Mouse (Mus musculus) spleen, adult 2 months (tissue): ENCODE measurements at regions not wholly inside any gene's neighbourhood (a gene's known extent, or its start where the extent isn't known, plus 50 kb on each side); places are given as distances from the start of the nearest gene placed in this dataset.

ENCODE experiments used
- CTCF ChIP-seq: fragments of 200-500 bp; IDR thresholded peaks from 2 replicates; pipeline ENCODE4 v1.5.1; 2011; ENCODE audit warnings: mild to moderate bottlenecking, inconsistent platforms; ENCODE audit not compliant: insufficient read depth, insufficient read length, insufficient replicate concordance; ENCODE audit errors: extremely low read depth
- POLR2A ChIP-seq: fragments of 200-500 bp; IDR thresholded peaks from 2 replicates; pipeline ENCODE4 v1.6.1; 2011; ENCODE audit warnings: low read depth, low read length, inconsistent platforms

- no peak for TF ChIP-seq CTCF
- no peak for TF ChIP-seq POLR2A
Observed at GRCm38 (mm10) chr6:140280817-140281475, 142.9 kb upstream of the Plekha5 start.
